Mouse (Mus musculus) brain, embryonic 14.5 days (tissue): ENCODE data around the gene Ugt2a3.
"Not testable (repeated sequence)": the region's sequence is repeated elsewhere in the genome, so short reads cannot be mapped to it uniquely, and the experiment has no call there.

Source experiments
- CTCF ChIP-seq: fragments of 200-500 bp; IDR thresholded peaks from 2 replicates; pipeline ENCODE4 v1.5.1; 2012; ENCODE audit warnings: inconsistent platforms, mild to moderate bottlenecking, moderate library complexity, borderline replicate concordance; ENCODE audit not compliant: insufficient read depth, insufficient read length; ENCODE audit errors: extremely low read depth
- POLR2A ChIP-seq: fragments of 200-500 bp; IDR thresholded peaks from 2 replicates; pipeline ENCODE4 v1.6.1; 2012; ENCODE audit warnings: mild to moderate bottlenecking, inconsistent platforms, borderline replicate concordance; ENCODE audit not compliant: poor library complexity, insufficient read depth, insufficient read length, severe bottlenecking; ENCODE audit errors: extremely low read depth

DNA sequence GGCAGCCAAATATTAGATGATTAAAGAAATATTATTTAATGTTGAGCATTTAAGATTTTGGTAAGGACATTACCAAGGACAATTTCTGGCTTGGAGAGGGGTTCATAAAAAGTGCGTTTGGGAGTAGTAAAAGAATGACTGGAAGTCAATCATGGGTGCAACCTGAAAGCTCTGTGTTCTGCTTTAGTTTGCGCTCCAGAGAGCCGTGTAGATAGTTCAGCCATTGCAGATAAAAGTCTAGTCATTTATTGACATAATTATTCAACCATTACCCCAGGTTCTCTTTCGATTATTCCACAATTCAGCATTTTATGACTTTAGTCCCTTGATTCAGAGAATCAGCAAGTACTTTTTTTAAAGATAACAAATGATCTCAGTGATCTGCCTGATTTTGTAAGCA lies 50.8 kb downstream of the Ugt2a3 start:
- not testable (repeated sequence) for TF ChIP-seq CTCF, POLR2A
